Comparison of ENCODE assay signal across 1 mouse cellular context in the genomic region with DNA sequence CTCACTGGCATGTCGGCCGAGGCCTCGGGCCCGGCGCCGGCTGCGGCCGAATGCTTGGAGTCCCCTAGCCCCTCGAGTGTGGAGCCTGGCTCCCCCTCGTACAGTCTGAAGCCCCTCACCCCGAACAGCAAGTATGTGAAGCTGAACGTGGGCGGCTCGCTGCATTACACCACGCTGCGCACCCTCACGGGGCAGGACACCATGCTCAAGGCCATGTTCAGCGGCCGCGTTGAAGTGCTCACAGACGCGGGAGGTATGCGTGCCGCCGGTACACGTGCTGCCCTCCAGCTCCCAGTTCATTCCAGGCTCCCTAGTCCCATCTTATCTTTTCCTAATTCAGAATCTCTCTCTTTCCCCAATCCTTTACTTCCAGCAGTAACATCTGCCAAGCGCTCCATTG.
TF ChIP-seq lines count a peak whose summit lies in the region.

No protein-coding gene starts in this region.

TF ChIP-seq in MEL, 35 proteins besides CTCF, POLR2A, EP300 and RAD21:
- TF ChIP-seq MYC (IDR thresholded peaks at IDR 0.05; ENCODE audit: low read depth, low read length) (peak; percentile 82; the same call in 1 of the 2 replicates), ELF1 (IDR thresholded peaks at IDR 0.05; ENCODE audit: low read depth, low read length) (no peak), NELFE (IDR thresholded peaks at IDR 0.05; ENCODE audit: low read depth, low read length) (no peak), TAL1 (IDR thresholded peaks at IDR 0.05; ENCODE audit: low read length) (no peak), JUND (IDR thresholded peaks at IDR 0.05; ENCODE audit: low read depth, low read length) (no peak), TBP (IDR thresholded peaks at IDR 0.05; ENCODE audit: low read depth, low read length) (0 out of 2 replicates have a peak, but pooled peaks have one; percentile 37), ZC3H11A (IDR thresholded peaks at IDR 0.05; ENCODE audit: low read depth, low read length) (no peak), MAZ (IDR thresholded peaks at IDR 0.05; ENCODE audit: low read depth, low read length) (0 out of 2 replicates have a peak, but pooled peaks have one; percentile 29), MXI1 (IDR thresholded peaks at IDR 0.05; ENCODE audit: low read depth, low read length) (peak; percentile 89), MAFK (IDR thresholded peaks at IDR 0.05; ENCODE audit: borderline replicate concordance, low read depth, low read length) (no peak), SIN3A (IDR thresholded peaks at IDR 0.05; ENCODE audit: low read length) (peak; percentile 31; the same call in 1 of the 2 replicates), ETS1 (IDR thresholded peaks at IDR 0.05; ENCODE audit: low read depth, low read length) (no peak), CHD2 (IDR thresholded peaks at IDR 0.05; ENCODE audit: low read length) (no peak), MAX (IDR thresholded peaks at IDR 0.05; ENCODE audit: low read length) (peak; percentile 67), USF2 (IDR thresholded peaks at IDR 0.05; ENCODE audit: borderline replicate concordance in 1 of 2, insufficient read depth in 1 of 2, low read depth in 1 of 2, low read length in 2 of 2) (no peak)
